In genomic region chr8:128535685-128536084, GRCm38 (mm10) we compare ENCODE assay signal across 23 mouse cellular contexts.
"Had no signal": no experiment of that assay in that cellular context is flagged by ENCODE, and none has a peak within 500 bp of the region (broad histone marks: within the 10 kb centered on the region; RNA-seq: fewer than 3 reads in every experiment).

No protein-coding gene starts in this region.

- DNase-seq: kidney, adult 18-20 months; kidney, adult 9 months; kidney, postnatal 14 days; kidney, postnatal 4 days; liver; lung, adult 18-20 months; lung, postnatal 10 days; lung, postnatal 36 days; right cerebral cortex, adult 18-20 months; right cerebral cortex, postnatal 14 days; spleen, adult 18-20 months; thymus, postnatal 36 days had no signal

- H3K27ac ChIP-seq: limb, embryonic 10.5 days; limb, embryonic 13.5 days; liver, embryonic 12.5 days; liver, embryonic 15.5 days; lung, embryonic 15.5 days; midbrain, embryonic 15.5 days; neural tube, embryonic 12.5 days; neural tube, embryonic 15.5 days; stomach, embryonic 15.5 days had no signal

- H3K4me1 ChIP-seq: limb, embryonic 10.5 days; limb, embryonic 13.5 days; liver, embryonic 12.5 days; liver, embryonic 15.5 days; lung, embryonic 15.5 days; megakaryocyte, embryonic 14.5 days; stomach, embryonic 15.5 days had no signal

- H3K27me3 ChIP-seq: limb, embryonic 13.5 days; liver, embryonic 12.5 days; liver, embryonic 15.5 days; lung, embryonic 15.5 days; midbrain, embryonic 15.5 days; neural tube, embryonic 12.5 days; neural tube, embryonic 15.5 days; stomach, embryonic 15.5 days had no signal

- H3K9me3 ChIP-seq: limb, embryonic 10.5 days; limb, embryonic 13.5 days; liver, embryonic 12.5 days; liver, embryonic 15.5 days; lung, embryonic 15.5 days; megakaryocyte, embryonic 14.5 days; midbrain, embryonic 15.5 days; neural tube, embryonic 12.5 days; neural tube, embryonic 15.5 days; stomach, embryonic 15.5 days had no signal

- H3K9ac ChIP-seq: limb, embryonic 13.5 days; liver, embryonic 12.5 days; liver, embryonic 15.5 days; lung, embryonic 15.5 days; midbrain, embryonic 15.5 days; neural tube, embryonic 12.5 days; neural tube, embryonic 15.5 days; stomach, embryonic 15.5 days had no signal

- H3K36me3 ChIP-seq: limb, embryonic 10.5 days; limb, embryonic 13.5 days; liver, embryonic 12.5 days; liver, embryonic 15.5 days; lung, embryonic 15.5 days; midbrain, embryonic 15.5 days; neural tube, embryonic 12.5 days; neural tube, embryonic 15.5 days; stomach, embryonic 15.5 days had no signal

- H3K4me3 ChIP-seq: limb, embryonic 10.5 days; limb, embryonic 13.5 days; liver, embryonic 12.5 days; liver, embryonic 15.5 days; lung, embryonic 15.5 days; megakaryocyte, embryonic 14.5 days; midbrain, embryonic 15.5 days; neural tube, embryonic 12.5 days; neural tube, embryonic 15.5 days; stomach, embryonic 15.5 days had no signal

- H3K4me2 ChIP-seq: limb, embryonic 13.5 days; liver, embryonic 12.5 days; liver, embryonic 15.5 days; lung, embryonic 15.5 days; midbrain, embryonic 11.5 days; midbrain, embryonic 15.5 days; neural tube, embryonic 12.5 days; neural tube, embryonic 15.5 days; stomach, embryonic 15.5 days had no signal

- ATAC-seq: liver, embryonic 12.5 days; midbrain, embryonic 15.5 days had no signal
